Mouse (Mus musculus): ENCODE measurements around the gene Gm3183. TPM values are rescaled to one million over a fixed set of nuclear protein-coding genes. Genes with fewer than 3 reads are reported as not detected.
"Not testable (repeated sequence)": the region's sequence is repeated elsewhere in the genome, so short reads cannot be mapped to it uniquely, and the experiment has no call there.

Gm3183 gene
- polyA plus RNA-seq (2015; fragmentation: Nextera tagmentation; extraction: Ambion mirVana) = not detected in 2 replicates

- not testable (repeated sequence) for H3K27me3 ChIP-seq (ENCODE audit: insufficient read depth, low read length); H3K4me1 ChIP-seq (replicated peaks; ENCODE audit: insufficient read depth, low read length); DNase-seq (ENCODE audit: low spot score); H3K9me3 ChIP-seq (replicated peaks; ENCODE audit: low read length); ATAC-seq (replicated peaks; ENCODE audit: low FRiP score, low read depth); H3K4me2 ChIP-seq (ENCODE audit: low read length); H3K27ac ChIP-seq; H3K36me3 ChIP-seq (ENCODE audit: insufficient read depth, low read length); H3K4me3 ChIP-seq (replicated peaks; ENCODE audit: low read depth, low read length); H3K9ac ChIP-seq (ENCODE audit: low read depth, low read length)
- WGBS = no CpG with 5 or more reads among the region's 1 CpGs
These were observed at the start of gene Gm3183 for GRCm38 (mm10) chr5:94865136-94865535. Gm3183 (plus strand) TSS chr5:94865436.

Other genes starting within 250 kb of the Gm3183 start
- not detected in 2 replicates for gene Gm3147, start 249.1 kb upstream of the Gm3183 start, polyA plus RNA-seq (2015; fragmentation: Nextera tagmentation; extraction: Ambion mirVana)
- not detected in 2 replicates for gene Gm6509, start 241.5 kb upstream of the Gm3183 start, polyA plus RNA-seq (2015; fragmentation: Nextera tagmentation; extraction: Ambion mirVana)
- not detected in 2 replicates for gene Gm6205, start 217.1 kb upstream of the Gm3183 start, polyA plus RNA-seq (2015; fragmentation: Nextera tagmentation; extraction: Ambion mirVana)
- not detected in 2 replicates for gene Gm6367, start 123.2 kb downstream of the Gm3183 start, polyA plus RNA-seq (2015; fragmentation: Nextera tagmentation; extraction: Ambion mirVana)
- not detected in 2 replicates for gene Gm7942, start 241.5 kb downstream of the Gm3183 start, polyA plus RNA-seq (2015; fragmentation: Nextera tagmentation; extraction: Ambion mirVana)

Measured in kidney, postnatal 0 days (tissue).